Mouse (Mus musculus) retina, postnatal 1 day (tissue): ENCODE data around the gene Ppfibp2.

ENCODE experiments used
- DNase-seq: peaks from one replicate; pipeline ENCODE4 v3.0.0-alpha.2; 2012

Gene Ppfibp2

DNA sequence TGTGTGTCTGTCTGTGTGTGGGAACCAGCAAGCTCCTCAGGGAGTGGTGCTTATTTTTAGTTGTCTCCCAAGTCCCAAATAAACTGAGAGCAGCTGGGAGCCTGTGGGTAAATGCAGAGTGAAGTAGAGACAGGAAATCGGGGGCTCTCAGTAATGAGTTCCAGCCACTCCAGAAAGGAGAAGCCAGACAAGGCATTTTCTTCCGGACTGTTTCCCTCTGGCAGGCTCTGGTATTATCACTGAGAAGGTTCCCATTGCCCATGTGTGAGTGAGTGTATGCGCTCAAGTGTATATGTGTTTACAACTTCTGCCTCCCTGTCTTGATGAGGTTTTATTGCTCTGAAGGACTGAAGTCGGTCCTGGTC lies 70.2 kb downstream of the Ppfibp2 start:
- no peak for DNase-seq

DNA sequence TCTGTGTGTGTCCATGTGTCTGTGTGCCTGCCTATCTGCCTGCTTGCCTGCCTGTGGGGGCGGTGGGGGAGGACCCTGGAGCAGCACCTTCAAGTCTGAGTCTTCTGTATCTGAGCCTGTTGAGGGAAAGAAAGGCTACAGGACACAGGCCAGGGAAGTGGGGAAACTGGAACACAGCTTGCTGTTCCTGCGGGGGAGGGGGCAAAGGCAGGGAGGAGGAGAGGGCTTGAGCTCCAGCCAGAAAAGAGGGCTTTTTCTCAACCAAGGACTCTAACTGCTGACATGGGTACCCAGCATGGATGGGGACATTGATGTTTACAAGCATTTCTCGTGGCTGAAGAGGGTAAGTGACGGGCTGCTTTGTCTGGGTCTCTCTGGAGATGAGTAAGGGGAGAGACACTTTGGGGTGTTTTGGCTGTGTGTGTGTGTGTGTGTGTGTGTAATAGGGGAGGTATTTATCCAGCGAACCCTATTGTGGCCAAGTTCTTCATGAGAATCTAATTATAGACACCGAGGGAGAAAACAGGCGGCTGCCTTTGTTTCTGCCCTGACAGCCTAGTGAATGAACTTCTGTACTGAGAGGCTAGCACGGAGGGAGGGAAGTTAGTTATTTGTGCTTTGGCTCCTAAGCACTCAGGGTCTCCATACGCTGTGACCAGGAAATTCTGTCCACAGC lies 70.7 kb downstream of the Ppfibp2 start:
- peak; percentile 73 for DNase-seq

DNA sequence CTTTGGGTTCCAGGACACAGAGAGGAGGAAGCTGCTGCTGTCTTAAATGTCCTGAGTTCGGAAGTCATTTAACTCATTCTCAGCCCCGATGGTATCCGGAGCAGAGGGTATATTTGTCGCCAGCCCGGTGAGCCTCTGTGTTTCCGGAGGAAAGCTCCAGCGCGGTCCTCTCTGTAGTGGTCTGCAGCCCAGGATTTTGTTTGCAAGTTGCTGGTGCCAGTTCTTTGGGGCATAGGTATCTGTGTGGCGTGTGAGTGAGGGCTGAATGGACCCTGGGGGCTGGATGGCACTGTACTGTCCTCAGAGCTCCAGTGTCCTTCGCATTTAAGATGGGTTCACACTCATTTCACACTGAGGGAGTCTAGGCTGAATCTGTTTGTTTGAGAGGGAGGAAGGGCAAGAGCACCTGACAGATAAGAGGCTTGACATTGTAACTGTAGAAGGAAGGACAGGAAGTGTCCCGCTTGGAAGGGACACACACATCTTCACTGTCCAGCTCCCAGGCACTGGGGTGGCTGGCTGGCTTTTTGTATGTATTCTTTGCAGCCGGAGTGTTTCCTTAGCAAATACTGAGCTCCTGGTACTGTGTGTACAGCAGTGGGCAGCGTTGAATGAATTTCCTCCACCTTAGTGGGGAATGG lies 71.4 kb downstream of the Ppfibp2 start:
- no peak for DNase-seq

DNA sequence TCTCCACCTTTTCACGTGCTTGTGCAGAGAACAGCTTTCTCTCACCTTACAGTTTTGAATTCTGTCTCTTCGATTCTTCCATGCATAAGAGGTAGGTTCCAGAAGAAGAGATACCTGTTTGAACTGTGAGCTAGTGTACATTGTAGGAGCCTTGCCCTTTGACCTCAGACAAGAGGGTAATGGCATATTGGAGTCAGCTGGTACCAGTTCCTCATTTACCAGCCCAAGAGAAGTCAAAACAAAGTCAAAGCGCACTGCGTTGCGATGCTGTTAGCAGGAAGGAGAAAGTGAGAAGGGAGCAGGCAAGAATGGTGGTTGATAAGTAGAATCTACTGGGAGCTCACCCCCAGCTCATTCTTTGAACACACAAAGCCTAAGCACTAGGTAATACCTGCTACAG lies 73.5 kb downstream of the Ppfibp2 start:
- no peak for DNase-seq

DNA sequence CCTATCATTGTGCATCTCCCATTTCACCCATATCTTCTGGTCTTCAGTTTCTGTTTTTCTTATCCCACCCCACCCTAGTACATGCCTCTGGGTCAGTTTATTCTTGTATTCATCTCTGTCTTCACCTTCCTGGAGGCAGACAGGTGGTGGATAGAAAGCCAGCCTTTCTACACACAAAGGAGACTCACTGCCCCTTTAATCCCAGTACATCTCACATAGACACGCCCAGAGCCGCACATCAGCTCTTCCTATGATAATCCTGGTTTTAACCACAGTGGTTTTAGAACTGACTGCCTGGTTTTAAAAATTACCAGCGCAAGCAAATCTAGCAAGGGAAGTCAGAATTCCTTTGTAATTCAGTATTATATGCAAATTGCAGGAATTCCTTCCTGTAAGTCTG lies 80.2 kb downstream of the Ppfibp2 start:
- DNase-seq, result no peak

DNA sequence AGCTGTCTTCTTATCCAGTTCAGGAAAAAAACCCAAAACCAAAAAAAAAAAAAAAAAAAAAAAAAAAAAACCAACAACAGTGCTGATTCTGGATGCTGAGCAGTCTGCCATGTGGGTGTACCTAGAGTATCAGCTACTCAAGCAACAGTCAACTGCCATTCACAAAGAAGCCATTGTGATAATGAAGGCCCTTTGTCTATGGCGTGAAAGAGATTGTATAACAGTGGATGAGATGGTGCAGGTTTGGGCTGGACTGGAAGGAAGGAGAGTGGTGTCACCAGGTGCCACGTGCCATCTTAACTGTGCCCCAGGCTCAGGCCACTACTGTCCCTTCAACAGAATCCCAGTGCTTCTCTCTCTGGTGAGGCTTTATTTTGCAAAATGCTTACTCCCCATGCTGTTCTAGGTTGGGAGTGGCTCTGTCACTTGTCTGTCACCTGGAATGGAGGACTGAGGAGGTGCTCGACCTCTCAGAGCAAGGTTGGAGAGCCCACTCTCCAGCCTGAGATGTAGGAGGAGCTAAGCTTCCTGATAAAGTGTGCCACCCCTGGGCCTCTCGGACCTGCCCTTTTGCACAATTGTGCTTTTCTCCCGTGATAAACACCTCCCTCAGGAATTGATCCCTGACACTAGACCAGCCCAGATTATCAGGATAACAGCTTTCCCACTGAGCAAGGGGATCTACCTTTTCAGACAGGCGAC lies 85.3 kb downstream of the Ppfibp2 start:
- DNase-seq, result no peak

DNA sequence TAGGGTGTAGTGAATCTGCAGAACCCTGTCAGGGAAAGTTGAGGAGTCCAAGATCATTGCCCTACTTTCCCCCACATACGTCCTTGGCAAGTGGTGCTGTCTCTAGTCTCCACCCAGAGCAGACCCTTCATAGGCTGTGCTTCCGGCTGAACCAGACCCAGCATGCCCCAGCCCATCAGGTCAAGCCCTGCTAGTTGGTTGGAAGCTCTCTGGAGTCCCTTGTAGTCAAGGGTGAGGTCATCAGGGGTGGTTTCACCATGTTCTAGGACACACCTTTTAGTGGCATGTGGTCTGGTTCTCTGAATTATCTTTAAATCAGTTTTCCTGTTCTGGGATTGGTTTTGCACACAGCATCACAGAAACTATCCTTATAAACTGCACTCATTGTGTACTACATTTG lies 86.3 kb downstream of the Ppfibp2 start:
- no peak for DNase-seq

DNA sequence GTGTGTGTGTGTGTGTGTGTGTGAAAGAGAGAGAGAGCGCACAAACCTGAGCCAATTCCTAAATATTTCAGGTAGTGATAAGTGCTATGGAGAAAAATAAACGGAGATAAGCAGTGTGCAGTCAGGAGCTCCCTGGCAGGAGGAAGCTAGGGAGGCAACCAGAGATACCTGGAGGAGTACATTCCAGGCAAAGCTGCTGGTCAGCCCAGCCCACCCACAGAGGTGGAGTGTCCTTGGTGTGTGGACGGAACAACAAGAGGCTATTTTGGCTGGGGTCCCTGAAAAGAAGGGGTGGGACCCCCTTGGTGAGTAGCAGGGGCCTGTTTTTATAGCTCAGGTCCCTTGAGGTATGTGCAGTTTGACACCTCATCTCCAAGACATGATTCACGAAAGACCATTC lies 88.2 kb downstream of the Ppfibp2 start:
- no peak for DNase-seq

DNA sequence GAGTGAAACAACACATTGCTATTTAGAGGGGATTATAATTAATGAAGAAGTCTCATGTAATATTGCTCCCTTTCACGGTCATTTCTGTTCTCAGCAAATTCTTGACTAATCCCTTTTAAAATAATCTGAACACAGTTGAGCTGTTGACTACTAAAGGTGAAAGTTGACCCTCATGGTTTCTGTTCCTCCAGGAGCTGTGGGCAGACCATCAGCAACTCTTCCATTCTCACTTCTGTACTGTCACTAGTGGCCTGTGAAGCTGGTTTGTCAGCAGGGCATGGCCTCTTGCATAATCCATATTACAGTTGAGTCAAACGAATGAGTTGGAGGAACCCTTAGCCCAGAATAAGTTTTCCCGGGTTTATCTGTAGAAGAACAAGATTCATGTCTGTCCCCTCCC lies 88.6 kb downstream of the Ppfibp2 start:
- no peak for DNase-seq

DNA sequence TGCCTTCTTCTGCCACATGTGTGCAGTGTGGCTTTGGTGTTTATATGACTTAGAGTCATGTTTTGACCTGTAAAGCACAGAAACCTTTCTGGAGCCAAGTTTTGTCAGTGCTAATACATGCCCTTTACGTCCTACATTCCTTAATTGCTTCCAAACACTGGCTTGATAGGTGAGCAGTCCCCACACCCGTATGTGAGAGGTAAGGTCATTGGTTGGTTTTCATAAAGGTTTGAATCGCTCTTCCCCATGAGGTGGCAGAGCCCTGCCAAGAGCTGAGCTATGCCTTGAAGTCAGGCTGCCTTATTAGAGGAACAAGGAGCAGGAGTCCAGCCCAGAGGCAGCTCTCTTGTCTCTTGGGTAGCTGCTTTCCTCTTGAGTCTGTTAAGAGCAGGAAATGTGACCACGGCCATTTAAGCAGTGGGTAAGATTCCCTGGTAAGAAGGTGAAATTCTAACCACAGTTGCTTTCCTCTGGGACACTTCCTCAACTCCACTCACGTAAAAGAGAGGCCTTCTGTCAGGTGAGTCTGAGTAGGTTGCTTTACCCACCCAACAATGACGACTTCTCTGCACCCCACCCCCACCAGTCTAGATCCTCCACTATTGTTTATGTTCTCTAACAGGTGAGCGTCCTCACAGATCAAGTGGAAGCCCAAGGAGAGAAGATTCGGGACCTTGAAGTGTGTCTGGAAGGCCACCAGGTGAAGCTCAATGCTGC lies 90.4 kb downstream of the Ppfibp2 start:
- DNase-seq, result no peak

DNA sequence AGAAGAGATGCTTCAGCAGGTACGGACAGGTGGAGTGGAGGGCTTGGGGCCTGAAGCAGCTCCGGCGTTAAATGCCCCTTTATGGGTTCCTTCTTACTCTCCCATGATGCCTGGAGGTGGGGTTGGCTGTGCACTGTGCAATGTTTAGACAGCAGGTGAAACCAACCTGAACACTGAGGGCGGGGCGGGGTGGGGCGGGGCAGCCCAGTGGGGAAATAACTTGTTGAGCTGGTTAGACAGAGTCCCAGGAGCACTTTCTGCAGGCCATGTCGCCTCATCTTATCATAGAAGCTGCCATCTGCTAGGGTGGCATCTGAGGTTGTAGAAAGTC lies 90.9 kb downstream of the Ppfibp2 start:
- DNase-seq, result no peak

DNA sequence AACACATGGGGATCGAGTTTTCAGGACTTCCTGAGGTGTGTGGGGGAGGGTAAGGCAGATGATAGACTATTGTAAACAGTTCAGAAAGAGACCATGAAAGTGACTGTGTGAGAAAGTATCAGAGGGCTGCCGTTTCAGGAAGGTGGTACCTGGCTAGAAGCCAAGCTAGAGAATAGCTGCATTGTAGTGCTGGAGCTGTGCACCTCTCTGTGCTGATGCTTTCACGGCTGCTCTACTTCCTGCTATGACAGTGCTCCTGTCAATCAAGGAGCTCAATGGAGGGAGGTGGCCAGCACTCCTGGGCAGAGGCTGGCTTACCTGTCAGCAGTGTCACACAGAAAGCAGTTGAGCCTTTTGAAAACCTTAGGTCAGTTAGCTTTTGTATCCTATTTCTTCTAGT lies 92.4 kb downstream of the Ppfibp2 start:
- no peak for DNase-seq

DNA sequence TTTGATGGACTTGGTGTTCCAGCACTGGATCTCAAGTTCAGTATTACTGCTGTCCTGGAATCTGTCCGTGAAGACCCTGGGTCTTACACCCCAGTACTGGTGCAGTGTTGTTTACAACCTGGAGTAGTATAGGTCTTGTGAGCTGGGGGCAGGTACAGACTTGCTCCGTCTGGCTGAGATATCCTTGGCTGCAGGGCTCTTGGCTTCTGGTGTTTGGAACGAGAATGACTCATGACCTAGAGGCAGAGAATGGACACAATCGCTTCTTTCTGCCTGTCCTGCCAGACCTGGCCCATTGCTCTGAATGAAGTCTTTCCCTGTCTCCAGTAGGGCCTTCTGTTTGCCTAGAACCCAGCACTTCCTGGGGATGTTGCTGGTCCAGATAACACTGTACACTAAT lies 93.0 kb downstream of the Ppfibp2 start:
- no peak for DNase-seq

DNA sequence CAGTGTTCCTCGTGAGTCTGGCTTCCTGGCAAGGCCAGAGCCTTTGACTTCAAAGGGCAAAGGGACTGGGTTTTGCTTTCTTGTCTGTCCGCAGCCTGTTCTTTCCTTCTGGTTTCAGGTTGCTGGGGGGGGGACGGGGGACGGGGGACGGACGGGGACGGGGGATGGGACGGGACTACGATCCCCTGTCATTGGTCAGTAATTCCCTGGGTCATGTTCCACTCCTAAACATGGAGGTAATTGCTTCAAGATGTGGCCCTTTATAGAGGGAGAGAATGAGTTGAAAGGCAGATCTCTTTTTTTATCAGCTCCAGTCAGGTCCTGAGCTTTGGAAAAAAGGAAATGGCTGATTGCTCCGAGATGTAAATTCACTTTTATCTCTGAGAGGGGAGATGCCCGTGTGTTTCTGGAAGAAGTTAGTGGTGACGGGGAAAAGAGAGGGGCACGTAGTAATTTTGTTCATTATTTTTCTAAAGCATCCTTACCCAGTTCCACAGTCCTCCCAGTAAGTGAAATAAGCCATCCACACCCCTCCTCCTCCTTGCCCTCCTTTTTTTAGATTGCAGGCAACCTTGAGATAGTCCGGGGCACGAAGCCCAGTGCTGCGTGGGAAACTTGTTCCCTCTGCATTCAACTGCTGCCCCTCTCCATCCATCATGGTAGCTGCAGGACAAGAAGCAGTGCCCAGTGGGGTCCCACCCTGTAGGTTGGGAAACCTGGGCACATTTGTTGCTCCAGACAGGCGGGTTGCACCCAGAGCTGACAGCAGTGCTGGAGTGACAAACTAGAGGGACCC lies 95.6 kb downstream of the Ppfibp2 start:
- no peak for DNase-seq

DNA sequence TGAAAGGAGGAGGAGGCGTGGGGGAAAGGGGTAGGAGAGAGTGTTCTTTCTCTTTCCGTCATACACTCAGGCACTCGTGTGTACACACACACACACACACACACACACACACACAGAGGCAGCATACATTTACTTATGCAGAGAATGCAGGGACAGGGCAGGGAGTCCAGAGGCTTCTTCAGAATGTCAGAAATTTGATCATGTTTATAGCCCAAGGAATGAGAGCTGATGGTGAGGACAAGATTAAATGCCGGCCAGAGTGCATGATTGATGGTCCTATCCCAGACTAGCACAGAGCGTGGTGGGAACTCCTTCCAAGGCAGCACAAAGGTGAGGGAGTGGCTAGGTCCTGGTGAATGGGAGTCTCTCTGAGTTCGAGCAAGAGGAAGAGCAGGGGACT lies 96.5 kb downstream of the Ppfibp2 start:
- DNase-seq, result no peak

DNA sequence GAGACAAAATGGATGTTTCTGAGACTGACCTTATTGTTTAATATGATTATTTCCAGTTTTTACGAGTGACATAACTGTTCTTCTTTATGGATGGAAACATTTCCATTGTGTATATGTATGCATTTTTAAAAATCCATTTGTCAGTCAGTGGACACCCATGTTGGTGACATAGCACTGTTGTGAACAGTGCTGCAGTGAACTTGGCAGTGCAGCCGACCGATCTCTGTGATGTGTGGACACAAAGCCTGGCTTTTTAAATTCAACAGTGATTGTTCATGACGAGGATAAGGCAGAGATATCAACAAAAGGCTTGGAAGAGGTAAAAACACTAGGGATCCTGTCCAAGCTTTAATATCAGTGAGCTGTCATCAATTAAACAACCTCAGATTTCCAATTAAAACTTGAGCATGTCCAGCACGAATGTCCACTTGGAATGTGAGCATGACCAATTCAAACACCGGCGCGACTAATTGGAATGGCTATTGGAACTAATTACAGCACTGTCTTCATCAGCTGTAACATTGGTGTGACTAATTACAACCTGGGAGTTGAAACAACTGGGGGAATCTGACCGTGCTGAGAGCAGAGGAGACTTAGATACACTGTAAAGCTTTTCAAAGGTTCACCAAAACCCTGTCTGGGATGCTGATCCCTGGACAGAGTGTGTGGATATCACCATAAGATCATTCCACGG lies 99.4 kb downstream of the Ppfibp2 start:
- DNase-seq, result peak; percentile 67

DNA sequence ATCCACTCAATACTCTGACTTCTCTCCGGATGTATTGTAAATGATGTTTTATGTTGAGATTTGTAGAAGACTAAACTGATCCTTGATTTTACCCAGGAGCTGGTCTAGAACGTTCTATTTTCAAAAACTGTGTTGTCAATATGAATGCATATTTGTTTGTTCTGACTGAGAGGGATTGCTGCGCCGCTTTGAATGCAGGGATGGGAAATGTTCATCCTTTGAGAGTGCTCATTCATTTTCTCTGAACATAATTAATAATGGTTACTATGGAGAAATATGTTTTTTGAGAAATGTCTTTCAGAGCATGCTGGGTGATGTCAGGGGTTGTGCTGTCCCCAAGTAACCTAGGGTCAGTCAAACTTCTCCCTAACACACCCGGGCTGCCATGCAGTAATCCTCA lies 102.1 kb downstream of the Ppfibp2 start:
- DNase-seq, result no peak

DNA sequence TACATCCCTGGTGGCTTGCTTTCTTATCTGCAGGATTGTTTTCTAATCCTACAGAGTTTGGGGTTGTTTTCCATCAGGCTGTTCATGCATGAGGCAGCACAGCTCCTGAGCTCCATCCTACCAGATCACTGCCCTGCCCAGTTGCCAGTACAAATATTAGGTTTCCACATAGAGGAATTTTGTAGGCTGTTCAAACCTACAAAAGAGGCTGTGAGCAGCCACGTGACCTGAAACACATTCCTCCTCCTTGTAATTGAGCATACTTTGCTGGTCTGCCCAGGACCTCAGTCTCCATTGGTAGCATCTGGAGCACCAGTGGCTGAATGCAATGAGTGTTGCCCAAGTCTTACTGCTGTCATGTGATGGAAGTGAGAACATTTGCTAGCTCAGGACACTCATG lies 104.9 kb downstream of the Ppfibp2 start:
- no peak for DNase-seq

DNA sequence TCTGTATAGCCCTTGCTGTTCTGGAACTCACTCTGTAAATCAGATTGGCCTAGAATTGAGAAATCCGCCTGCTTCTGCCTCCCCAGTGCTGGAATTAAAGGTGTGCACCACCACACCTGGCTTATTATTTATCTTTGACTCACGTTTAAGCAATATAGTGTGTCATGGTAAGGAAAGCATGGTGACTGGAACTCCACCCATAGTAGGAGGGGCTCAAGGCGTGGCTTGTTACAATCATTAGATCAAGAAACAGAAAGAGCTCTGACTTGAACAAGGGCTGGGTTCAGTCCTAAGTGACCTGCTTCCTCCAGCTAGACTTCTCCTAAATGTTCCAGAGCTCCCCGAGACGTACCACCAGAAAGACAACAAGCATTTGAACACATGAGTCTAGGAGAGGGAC lies 105.6 kb downstream of the Ppfibp2 start:
- DNase-seq, result no peak

DNA sequence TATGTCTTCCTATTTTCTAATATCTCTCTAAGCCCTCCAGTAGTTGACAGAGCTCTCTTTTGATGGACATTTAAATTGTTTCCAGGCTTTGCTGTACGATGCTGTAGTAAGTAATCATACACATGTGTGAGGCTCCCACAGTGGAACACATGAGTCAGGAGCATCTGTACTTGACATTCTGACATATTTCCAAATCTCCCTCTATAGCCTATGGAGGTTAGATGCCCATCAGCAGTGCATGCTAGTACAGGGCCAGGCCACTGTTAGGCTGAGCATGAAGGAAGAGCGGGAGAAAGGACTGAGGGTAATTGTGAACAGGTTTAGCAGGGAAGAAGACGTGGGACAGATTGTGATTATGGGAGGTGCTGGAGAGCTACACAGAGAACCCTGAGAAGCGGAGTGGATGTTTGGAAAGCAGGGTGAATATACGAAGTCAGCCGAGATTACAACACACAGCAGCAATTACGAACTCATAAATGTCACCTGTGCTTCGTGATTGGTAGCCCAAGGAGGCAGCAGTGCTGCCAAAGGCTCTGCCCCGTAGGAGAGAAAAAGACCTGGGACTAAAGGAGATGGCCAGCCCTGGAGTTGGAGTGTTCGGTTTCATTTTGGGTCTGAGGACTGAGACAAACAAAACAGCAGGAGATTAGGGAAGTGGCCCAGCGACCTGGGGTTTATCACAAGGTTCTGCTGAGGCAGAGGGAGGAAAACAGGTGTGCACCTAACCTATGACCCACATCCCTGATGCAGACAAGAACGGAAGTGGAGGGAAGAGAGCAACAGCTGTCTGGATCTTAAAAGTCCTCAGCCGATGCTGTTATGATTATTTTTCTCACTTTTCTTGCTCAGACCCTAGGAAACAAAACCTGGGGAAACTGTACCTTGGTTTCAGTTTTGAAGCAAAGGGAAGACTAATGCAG lies 107.7 kb downstream of the Ppfibp2 start:
- no peak for DNase-seq

DNA sequence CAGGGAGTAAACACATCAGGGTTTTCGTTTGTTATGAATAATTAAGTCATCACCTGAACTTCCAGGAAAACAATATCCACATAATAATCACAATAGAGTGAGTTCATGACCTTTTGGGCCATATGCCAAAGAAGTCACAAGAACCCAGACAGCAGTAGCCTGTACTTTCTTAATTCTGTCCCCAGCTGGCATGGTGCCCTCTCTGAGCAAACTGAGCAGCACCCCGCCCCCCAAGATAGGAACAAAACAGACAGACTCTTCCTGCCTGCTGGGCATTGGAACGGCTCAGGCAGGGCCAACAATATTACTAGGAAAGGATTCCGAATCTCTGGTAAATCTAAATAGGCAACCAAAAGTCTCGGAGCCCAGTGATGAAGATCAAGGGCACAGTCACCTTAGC lies 110.9 kb downstream of the Ppfibp2 start:
- peak; percentile 46 for DNase-seq
